Mouse (Mus musculus): ENCODE measurements at regions not wholly inside any gene's neighbourhood (a gene's known extent, or its start where the extent isn't known, plus 50 kb on each side); places are given as distances from the start of the nearest gene placed in this dataset.

DNA sequence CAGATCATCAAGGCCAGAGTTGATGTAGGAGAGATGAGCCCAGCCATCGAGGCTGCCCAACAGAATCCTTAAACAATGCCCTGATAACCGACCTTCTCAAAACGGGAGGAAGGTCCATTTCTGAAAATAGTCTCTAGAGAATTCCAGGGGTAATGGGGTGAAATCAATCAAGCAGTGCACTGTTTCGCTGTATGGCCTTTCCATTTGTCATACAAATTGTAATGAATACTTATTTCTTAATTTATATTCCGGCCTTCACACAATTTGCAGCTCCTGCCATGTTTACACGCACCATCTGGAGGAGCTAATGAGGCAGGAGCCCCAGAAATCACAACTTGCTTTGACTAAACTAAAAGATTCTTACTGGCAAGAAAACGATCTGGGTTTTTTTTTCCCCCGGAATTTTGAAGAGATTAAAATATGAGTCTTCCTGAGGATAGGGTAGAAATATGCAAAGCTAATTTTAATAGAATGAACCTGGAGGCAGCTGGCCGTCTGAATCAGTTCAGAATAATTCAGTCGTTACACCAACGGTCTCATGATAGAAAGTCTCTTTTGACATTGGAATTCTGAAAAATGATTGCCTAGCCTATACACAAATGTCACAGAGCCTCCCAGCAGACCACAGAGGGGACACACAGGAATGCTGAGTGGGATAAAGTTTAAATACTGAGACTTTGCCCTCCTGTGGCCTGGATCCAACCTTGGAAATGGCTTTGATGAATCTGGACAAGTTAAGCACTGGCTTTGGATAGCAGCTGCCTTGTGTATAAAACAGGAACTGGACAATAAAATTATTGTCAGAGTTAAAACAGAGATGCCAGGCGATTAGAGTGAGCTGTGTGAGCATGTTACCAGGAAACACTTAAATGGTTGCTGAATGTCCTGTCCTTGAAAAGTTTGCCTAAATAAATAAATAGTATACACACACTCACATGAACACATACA, 115.0 kb upstream of the Frem1 start:
- H3K4me1 ChIP-seq: no peaks in the 10 kb centered on the region
- 80% methylated on average over 12 of the region's 12 CpGs for whole genome bisulfite sequencing
- no peaks in the 10 kb centered on the region for H3K9me3 ChIP-seq
- H3K27me3 ChIP-seq (ENCODE audit: insufficient read depth, poor library complexity, severe bottlenecking): no peaks in the 10 kb centered on the region
- no peak overlapping the region for H3K27ac ChIP-seq
- no peaks in the 10 kb centered on the region for H3K36me3 ChIP-seq
- H3K4me3 ChIP-seq: no peak overlapping the region
- peak; percentile 46 for DNase-seq (ENCODE audit: low spot score)

DNA sequence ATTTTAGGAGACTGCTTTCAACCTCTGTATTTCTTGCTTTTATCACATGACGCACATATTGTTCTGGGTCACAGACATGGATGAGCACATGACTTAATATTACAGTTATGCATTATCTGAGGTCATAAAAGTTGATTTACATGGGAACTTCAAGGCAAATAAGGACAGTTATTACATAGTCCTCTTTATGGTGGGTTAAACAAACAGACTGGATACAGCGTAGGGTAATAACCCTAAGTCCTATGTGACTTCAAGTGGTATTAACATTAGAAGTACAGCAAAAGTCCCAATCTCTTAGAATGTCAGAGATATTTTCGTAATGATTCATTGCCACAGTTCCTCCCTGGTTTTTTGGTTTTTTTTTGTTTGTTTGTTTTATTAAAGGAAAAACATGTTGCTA, 94.6 kb upstream of the Frem1 start:
- no peak for DNase-seq (ENCODE audit: low spot score)
- Histone ChIP-seq H3K27me3 (ENCODE audit: insufficient read depth, poor library complexity, severe bottlenecking) (no peaks in the 10 kb centered on the region), H3K4me1 (peaks cover 15% of the 10 kb centered on the region), H3K27ac (no peak overlapping the region), H3K9me3 (no peaks in the 10 kb centered on the region), H3K36me3 (no peaks in the 10 kb centered on the region), H3K4me3 (no peak overlapping the region)
- 89% methylated on average over 3 of the region's 3 CpGs for WGBS

DNA sequence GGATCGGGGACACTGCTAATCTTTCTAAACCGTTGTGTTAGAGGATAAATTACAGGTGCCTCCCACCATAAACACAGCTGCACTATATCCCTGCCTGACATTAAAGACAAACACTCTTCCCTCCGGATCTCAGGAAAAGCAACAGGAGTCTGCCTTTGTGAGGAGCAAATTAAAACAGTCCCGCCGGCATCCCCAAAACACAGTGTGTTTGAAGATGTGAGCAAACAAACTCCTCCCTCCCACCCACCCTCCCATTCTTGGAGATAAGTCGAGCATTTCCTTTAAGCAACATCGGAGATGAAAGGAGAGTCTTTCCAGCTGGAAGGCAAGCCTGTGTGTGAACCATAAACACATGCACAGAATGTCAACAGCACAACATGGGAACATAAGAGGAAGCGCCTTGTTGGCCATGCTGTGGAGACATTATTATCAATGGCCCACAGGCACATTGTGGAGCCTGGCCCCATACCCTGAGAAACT, 93.6 kb upstream of the Frem1 start:
- WGBS: 7% methylated on average over 8 of the region's 8 CpGs
- peak overlapping the region; percentile 59 for H3K27ac ChIP-seq
- DNase-seq (ENCODE audit: low spot score): no peak
- no peaks in the 10 kb centered on the region for H3K27me3 ChIP-seq (ENCODE audit: insufficient read depth, poor library complexity, severe bottlenecking)
- H3K4me1 ChIP-seq: peaks cover 15% of the 10 kb centered on the region
- H3K9me3 ChIP-seq: no peaks in the 10 kb centered on the region
- H3K36me3 ChIP-seq: no peaks in the 10 kb centered on the region
- H3K4me3 ChIP-seq: no peak overlapping the region; the same call in 1 of the 2 replicates

DNA sequence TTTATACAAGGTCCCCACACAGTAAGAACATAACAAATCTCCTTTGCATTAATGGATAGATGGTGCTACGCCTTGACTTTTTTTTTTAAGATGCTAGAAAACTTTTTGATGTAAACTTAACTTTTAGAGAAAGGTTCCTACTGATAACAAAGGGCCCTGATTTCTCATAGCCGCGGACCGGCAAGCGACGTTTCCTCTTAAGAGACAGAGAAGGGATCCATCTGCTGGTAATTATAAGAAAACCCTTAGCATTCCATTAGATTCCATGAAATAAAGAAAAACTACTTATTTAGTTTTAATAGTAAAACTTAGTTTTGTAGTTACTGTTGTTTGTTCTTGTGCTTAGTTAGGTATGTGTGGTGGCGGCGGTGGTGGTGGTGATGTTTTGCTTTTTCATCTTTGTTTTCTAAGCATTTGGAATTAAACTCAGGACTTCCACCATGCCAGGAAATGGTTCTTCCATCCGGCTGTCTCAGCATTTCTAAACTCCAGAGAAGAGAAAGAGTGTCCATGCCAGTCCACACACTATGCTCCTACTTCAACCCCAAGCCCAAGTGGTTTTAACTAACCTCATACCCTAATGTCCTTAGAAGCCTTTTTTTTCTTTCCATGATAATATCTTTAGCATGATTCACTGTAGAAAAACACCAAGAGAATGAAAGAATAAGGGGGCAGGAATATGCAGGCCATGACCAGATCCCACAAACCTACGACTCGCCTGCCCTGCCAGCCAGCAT, 92.8 kb upstream of the Frem1 start:
- Histone ChIP-seq H3K9me3 (no peaks in the 10 kb centered on the region), H3K27me3 (ENCODE audit: insufficient read depth, poor library complexity, severe bottlenecking) (no peaks in the 10 kb centered on the region), H3K4me1 (peaks cover 15% of the 10 kb centered on the region), H3K4me3 (no peak overlapping the region), H3K36me3 (no peaks in the 10 kb centered on the region), H3K27ac (0 out of 2 replicates have a peak overlapping the region, but pooled peaks have one; percentile 17)
- WGBS: 53% methylated on average over 11 of the region's 11 CpGs
- no peak for DNase-seq (ENCODE audit: low spot score)

DNA sequence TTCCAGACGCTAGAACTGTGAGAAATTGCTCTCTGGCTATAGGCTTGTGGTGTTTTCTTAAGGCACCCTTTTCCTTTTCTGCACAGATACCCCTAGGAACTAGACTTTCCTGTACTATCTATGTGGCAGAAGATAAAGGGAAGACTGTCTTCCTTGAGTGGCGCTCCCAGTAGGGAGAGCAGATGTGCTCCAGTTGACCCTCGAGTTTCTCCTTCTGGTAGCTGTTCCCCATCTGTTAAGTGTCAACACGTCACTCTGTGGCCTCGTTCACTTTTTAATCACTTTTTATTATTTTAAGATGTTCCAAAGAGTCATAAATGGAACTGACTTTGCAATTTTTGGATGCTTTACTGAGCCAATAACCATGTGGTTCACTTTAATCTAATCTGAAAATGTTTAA, 89.6 kb upstream of the Frem1 start:
- Histone ChIP-seq H3K36me3 (no peaks in the 10 kb centered on the region), H3K27ac (no peak overlapping the region), H3K4me1 (peaks cover 15% of the 10 kb centered on the region), H3K9me3 (no peaks in the 10 kb centered on the region), H3K4me3 (no peak overlapping the region), H3K27me3 (ENCODE audit: insufficient read depth, poor library complexity, severe bottlenecking) (no peaks in the 10 kb centered on the region)
- no peak for DNase-seq (ENCODE audit: low spot score)
- WGBS: 31% methylated on average over 5 of the region's 5 CpGs

DNA sequence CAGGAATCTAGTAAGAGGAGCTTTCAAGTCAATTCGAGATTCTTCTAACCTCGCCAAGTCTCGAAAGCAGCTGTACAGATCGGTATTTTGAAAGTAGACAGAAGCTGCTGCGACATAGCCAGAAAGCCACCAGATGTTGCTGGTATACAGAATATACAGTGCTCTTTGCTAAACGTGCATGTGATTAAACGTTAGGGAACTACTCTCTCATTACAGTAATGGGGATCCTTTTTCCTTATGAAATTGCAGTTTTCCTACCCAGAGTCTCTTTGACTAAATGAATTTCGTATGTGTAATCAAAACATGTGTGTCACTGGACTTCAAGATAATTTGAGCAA, 70.5 kb upstream of the Frem1 start:
- H3K4me3 ChIP-seq: no peak overlapping the region
- H3K4me1 ChIP-seq: 0 out of 2 replicates have a peak, but pooled peaks cover 3% of the 10 kb centered on the region
- no peak overlapping the region for H3K27ac ChIP-seq
- H3K9me3 ChIP-seq: no peaks in the 10 kb centered on the region
- H3K27me3 ChIP-seq (ENCODE audit: insufficient read depth, poor library complexity, severe bottlenecking): no peaks in the 10 kb centered on the region
- no peaks in the 10 kb centered on the region for H3K36me3 ChIP-seq
- 82% methylated on average over 8 of the region's 8 CpGs for WGBS
- DNase-seq (ENCODE audit: low spot score): peak; percentile 31

DNA sequence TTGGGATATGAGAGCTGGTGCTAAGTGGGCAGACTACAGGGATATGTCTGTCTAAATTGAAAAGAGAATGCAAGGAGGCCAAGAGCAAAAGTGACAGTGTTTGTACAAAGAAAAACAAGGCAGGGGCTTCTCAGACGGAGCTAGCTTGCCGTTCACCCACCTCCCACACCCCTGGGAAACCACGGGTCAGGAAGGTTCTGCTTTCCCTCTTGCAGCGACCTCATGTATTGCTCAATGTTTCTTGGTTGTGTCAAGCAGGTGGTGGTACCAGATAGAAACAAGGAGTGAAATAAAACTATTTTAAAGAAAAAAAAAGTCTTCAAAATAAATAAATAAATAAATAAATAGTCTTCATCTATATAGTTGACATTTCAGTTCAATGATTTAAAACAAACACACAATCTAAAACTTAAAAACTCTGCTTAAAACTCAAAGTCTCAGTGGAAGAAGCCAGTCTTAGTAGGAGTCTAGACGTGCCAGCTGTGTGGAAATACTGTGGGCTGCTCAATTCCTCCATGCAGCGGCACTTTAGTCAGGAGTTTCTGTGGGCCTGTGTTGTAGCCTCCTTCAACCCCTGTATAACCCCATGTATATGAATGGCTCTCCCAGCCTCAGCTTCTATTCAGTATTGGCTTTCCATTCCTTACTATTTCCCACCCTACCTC, 70.0 kb upstream of the Frem1 start:
- 73% methylated on average over 6 of the region's 6 CpGs for WGBS
- H3K9me3 ChIP-seq: no peaks in the 10 kb centered on the region
- H3K4me3 ChIP-seq: no peak overlapping the region
- no peaks in the 10 kb centered on the region for H3K27me3 ChIP-seq (ENCODE audit: insufficient read depth, poor library complexity, severe bottlenecking)
- H3K4me1 ChIP-seq: 0 out of 2 replicates have a peak, but pooled peaks cover 3% of the 10 kb centered on the region
- no peaks in the 10 kb centered on the region for H3K36me3 ChIP-seq
- H3K27ac ChIP-seq: no peak overlapping the region
- DNase-seq (ENCODE audit: low spot score): no peak

DNA sequence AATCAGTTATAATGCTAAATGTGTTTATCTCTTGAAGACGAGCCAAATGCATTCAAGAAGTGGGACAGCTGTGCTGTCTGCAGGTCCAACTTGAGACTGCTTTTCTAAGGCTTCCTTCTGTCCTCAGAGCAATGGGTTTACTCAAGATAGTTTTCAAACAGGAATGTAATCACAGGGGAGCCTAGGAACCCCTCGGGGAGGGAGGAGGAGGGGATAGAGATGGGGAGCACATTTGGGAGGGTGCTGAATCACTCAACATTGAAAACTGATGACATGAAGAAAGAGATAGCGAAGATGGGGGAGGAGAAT, 56.5 kb upstream of the Frem1 start:
- no peaks in the 10 kb centered on the region for H3K36me3 ChIP-seq
- 60% methylated on average over 3 of the region's 3 CpGs for WGBS
- H3K4me3 ChIP-seq: no peak overlapping the region
- no peaks in the 10 kb centered on the region for H3K27me3 ChIP-seq (ENCODE audit: insufficient read depth, poor library complexity, severe bottlenecking)
- H3K27ac ChIP-seq: no peak overlapping the region
- DNase-seq (ENCODE audit: low spot score): no peak
- no peaks in the 10 kb centered on the region for H3K9me3 ChIP-seq
- peaks cover 15% of the 10 kb centered on the region for H3K4me1 ChIP-seq

DNA sequence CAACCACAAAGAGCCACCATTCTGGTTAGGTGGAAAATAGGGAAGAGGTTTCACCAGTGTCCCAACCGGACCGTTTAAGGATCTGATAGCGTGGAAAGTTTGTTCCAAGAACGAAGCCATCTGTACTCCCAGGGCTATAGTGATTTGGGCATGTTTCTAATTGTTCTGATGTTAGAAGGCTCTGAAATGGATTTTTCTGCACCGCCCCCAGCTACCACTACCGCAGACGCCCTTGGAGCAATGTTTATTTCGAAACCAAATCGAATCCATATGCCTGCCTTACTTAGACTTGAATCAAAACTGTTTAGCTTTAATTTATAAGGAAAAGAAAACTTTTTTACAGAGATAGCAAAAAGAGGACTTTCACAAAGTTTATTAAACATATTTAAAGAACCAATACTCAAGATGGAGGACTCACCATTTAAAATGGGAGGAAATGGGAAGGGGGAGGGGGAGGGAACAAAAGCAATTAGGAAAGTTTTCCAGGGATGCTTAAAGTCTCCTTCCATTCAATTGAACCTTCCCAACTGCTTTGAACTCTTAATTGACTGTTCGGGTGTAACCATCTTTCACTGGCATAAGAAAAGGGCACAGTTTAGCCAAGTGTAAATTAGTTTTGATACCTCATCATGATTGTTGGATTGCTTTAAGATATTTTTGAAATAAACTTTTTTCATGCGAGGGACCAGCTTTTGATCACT, 56.0 kb upstream of the Frem1 start:
- Histone ChIP-seq H3K36me3 (no peaks in the 10 kb centered on the region), H3K27me3 (ENCODE audit: insufficient read depth, poor library complexity, severe bottlenecking) (no peaks in the 10 kb centered on the region), H3K4me1 (peaks cover 18% of the 10 kb centered on the region), H3K4me3 (no peak overlapping the region), H3K9me3 (no peaks in the 10 kb centered on the region), H3K27ac (no peak overlapping the region)
- DNase-seq (ENCODE audit: low spot score): no peak
- 81% methylated on average over 11 of the region's 11 CpGs for WGBS

DNA sequence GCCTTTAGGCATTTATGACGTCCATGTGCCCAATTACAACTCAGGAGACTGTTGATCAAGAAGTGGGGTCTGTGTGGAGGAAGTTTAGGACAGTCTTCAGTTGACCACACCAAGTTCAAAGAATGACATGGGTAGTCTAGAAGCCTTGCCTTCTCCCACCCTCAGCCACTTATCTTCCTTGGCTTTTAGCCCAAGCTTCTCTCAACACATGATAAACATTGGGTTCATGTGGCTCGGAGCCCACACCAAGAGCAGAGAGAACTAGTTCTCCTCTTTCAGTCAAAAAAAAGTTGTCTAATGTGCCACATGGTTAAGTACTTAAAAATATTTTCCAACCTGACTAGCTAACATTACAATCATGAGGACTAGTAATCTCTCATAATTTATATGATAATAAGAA, 55.0 kb upstream of the Frem1 start:
- Histone ChIP-seq H3K27ac (peak overlapping the region; percentile 60; the same call in 1 of the 2 replicates), H3K9me3 (no peaks in the 10 kb centered on the region), H3K4me1 (peaks cover 18% of the 10 kb centered on the region), H3K4me3 (no peak overlapping the region), H3K36me3 (no peaks in the 10 kb centered on the region), H3K27me3 (ENCODE audit: insufficient read depth, poor library complexity, severe bottlenecking) (no peaks in the 10 kb centered on the region)
- 48% methylated on average over 2 of the region's 2 CpGs for WGBS
- no peak for DNase-seq (ENCODE audit: low spot score)

DNA sequence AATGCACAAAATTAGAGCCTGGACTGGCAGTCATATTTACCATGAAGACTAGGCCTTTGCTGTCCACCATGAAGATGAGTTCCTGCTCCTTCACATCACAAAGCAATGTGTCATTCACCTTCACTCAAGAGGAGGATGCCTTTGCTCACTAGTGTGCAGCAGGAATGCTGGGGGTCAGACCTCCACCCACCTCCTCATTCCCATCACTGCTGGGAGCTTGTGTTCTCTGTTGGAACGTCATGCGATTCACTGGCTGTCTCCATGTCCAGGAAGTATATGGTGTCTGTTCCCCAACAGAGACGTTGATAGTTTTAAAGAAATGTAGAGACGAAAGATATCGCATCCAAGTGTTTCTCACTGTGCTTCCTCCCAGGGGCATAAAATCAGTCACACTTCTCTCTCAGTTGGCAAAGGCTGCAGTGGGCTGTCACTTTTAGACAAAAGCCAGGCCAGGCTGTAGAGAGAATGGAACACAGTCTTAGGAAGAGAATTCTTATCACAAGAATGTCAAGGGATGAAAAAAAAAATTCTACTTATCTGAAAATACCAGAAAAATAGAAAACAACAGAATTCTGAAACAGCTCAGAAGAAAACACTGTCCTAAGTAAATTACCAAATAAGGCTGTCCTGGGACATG, 52.0 kb upstream of the Frem1 start:
- WGBS: 22% methylated on average over 5 of the region's 5 CpGs
- DNase-seq (ENCODE audit: low spot score): peak; percentile 80
- H3K36me3 ChIP-seq: peaks cover 3% of the 10 kb centered on the region; the same call in 1 of the 2 replicates
- peak overlapping the region; percentile 53; the same call in 1 of the 2 replicates for H3K27ac ChIP-seq
- H3K4me1 ChIP-seq: peaks cover 24% of the 10 kb centered on the region
- no peaks in the 10 kb centered on the region for H3K9me3 ChIP-seq
- no peaks in the 10 kb centered on the region for H3K27me3 ChIP-seq (ENCODE audit: insufficient read depth, poor library complexity, severe bottlenecking)
- peak overlapping the region; percentile 13; the same call in 1 of the 2 replicates for H3K4me3 ChIP-seq

DNA sequence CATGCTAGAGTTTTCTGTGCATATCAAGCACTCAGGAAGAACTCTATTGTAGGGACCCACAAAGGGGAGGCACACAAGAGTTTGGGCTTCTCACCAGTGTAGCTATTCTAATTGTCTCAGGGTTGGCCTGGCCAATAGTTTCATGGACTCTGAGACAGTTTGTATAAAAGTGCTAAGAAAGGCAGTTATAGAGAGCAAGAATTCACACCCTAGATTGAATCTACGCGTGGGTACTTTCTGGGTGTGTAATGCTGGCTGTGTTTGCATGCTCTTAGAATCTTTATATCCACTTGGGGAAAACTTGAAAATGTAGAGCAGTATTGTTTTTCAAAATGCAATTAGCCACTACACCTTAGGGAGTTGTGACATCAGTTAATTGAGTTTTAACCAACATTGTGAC, 50.8 kb upstream of the Frem1 start:
- Histone ChIP-seq H3K9me3 (no peaks in the 10 kb centered on the region), H3K36me3 (peaks cover 3% of the 10 kb centered on the region; the same call in 1 of the 2 replicates), H3K27ac (no peak overlapping the region), H3K4me1 (peaks cover 30% of the 10 kb centered on the region), H3K4me3 (no peak overlapping the region), H3K27me3 (ENCODE audit: insufficient read depth, poor library complexity, severe bottlenecking) (no peaks in the 10 kb centered on the region)
- WGBS: 89% methylated on average over 2 of the region's 2 CpGs
- DNase-seq (ENCODE audit: low spot score): no peak

All from heart, embryonic 10.5 days (tissue).